Mouse (Mus musculus): ENCODE measurements around the gene Lrrc28.

Lrrc28 gene
- long read RNA-seq, experiment 1, partial matches to known transcripts, result 8 of 12 reads
- long read RNA-seq, experiment 1, other reads (novel, unspliced or antisense), result 3 of 12 reads
- long read RNA-seq, experiment 2, partial matches to known transcripts, result 0 of 9 reads
- long read RNA-seq, experiment 2, other reads (novel, unspliced or antisense), result 7 of 9 reads

- intact Hi-C loops (cut with DNase I), result no loop called here
Observed at GRCm38 (mm10) chr7:67644833-67645680, at the start of gene Lrrc28. Gene Lrrc28 (minus strand): TSS chr7:67645268.

- intact Hi-C loops (cut with DNase I), result no loop called here
Observed at GRCm38 (mm10) chr7:67692791-67693538, 47.9 kb upstream of the Lrrc28 start.

GRCm38 (mm10) chr7:67692141-67692540, 47.1 kb upstream of the Lrrc28 start:
- intact Hi-C loops (cut with DNase I), result no loop called here

- intact Hi-C loops (cut with DNase I), result no loop called here
Observed at GRCm38 (mm10) chr7:67691036-67691435, 46.0 kb upstream of the Lrrc28 start.

- intact Hi-C loops (cut with DNase I), result no loop called here
Observed at GRCm38 (mm10) chr7:67689793-67690192, 44.7 kb upstream of the Lrrc28 start.

GRCm38 (mm10) chr7:67688281-67688680, 43.2 kb upstream of the Lrrc28 start:
- intact Hi-C loops (cut with DNase I), result no loop called here

GRCm38 (mm10) chr7:67686545-67686944, 41.5 kb upstream of the Lrrc28 start:
- intact Hi-C loops (cut with DNase I), result no loop called here

GRCm38 (mm10) chr7:67683006-67683405, 37.9 kb upstream of the Lrrc28 start:
- intact Hi-C loops (cut with DNase I), result no loop called here

GRCm38 (mm10) chr7:67681078-67681477, 36.0 kb upstream of the Lrrc28 start:
- intact Hi-C loops (cut with DNase I), result no loop called here

- intact Hi-C loops (cut with DNase I), result loop anchor here (10.0 kb wide), 1 partner anchor 276 kb away; the partner anchor contains the start of gene Igf1r
Observed at GRCm38 (mm10) chr7:67678878-67679499, 33.9 kb upstream of the Lrrc28 start.

- intact Hi-C loops (cut with DNase I), result loop anchor here (1.0 to 10.0 kb wide), 3 partner anchors 25 to 281 kb away; partner anchors contain the start of genes Igf1r and Synm
Observed at GRCm38 (mm10) chr7:67673656-67674055, 28.6 kb upstream of the Lrrc28 start.

GRCm38 (mm10) chr7:67672650-67673049, 27.6 kb upstream of the Lrrc28 start:
- intact Hi-C loops (cut with DNase I), result loop anchor here (1.0 to 10.0 kb wide), 2 partner anchors 87 to 282 kb away; partner anchors contain the start of genes Igf1r and Synm

GRCm38 (mm10) chr7:67670965-67671364, 25.9 kb upstream of the Lrrc28 start:
- intact Hi-C loops (cut with DNase I), result loop anchor here (10.0 kb wide), 1 partner anchor 284 kb away; the partner anchor contains the start of gene Igf1r

- intact Hi-C loops (cut with DNase I), result no loop called here
Observed at GRCm38 (mm10) chr7:67663981-67664694, 19.1 kb upstream of the Lrrc28 start.

GRCm38 (mm10) chr7:67662424-67662823, 17.4 kb upstream of the Lrrc28 start:
- intact Hi-C loops (cut with DNase I), result no loop called here

GRCm38 (mm10) chr7:67658110-67658509, 13.0 kb upstream of the Lrrc28 start:
- intact Hi-C loops (cut with DNase I), result no loop called here

- intact Hi-C loops (cut with DNase I), result no loop called here
Observed at GRCm38 (mm10) chr7:67655186-67655585, 10.1 kb upstream of the Lrrc28 start.

- intact Hi-C loops (cut with DNase I), result no loop called here
Observed at GRCm38 (mm10) chr7:67654668-67655067, 9.6 kb upstream of the Lrrc28 start.

GRCm38 (mm10) chr7:67652211-67652610, 7.1 kb upstream of the Lrrc28 start:
- intact Hi-C loops (cut with DNase I), result no loop called here

- intact Hi-C loops (cut with DNase I), result no loop called here
Observed at GRCm38 (mm10) chr7:67648376-67648775, 3.3 kb upstream of the Lrrc28 start.

GRCm38 (mm10) chr7:67647277-67647676, 2.2 kb upstream of the Lrrc28 start, which contains the start of gene Ttc23:
Gene Ttc23 (plus strand): TSS chr7:67647410.
- intact Hi-C loops (cut with DNase I), result no loop called here
